Mouse (Mus musculus): ENCODE measurements at regions not wholly inside any gene's neighbourhood (a gene's known extent, or its start where the extent isn't known, plus 50 kb on each side); places are given as distances from the start of the nearest gene placed in this dataset.
A peak's percentile ranks its signal among the peaks of the same experiment; 100 is the strongest.

DNA sequence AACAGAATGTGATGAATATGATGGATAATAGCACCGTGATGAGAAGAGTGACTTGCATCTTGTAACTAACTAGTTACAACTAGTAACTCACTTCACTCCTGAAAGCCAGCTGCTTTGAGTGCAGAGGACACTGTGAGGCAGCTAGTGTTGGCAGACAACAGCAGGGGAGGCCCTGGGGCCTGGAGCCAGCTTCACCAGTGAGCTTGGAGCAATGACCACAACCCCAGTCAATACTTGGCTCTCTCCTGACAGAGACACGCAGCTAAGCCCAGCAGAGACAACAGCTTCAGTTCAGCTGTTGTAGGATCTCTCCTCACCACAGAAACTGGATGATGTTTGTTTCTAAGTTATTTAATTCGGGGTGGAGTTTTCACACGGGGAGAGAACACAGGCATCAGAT is 209.6 kb upstream of the N4bp1 start:
- 77% methylated on average over 4 of the region's 4 CpGs for WGBS
- no peaks in the 10 kb centered on the region for H3K27me3 ChIP-seq (ENCODE audit: insufficient read depth, low read length)
- H3K4me2 ChIP-seq (ENCODE audit: low read depth) = no peak overlapping the region
- TF ChIP-seq CTCF (IDR thresholded peaks at IDR 0.05; ENCODE audit: low read depth) = no peak
- no peak overlapping the region for H3K4me3 ChIP-seq (ENCODE audit: low read depth, low read length)
- no peaks in the 10 kb centered on the region for H3K4me1 ChIP-seq (ENCODE audit: insufficient read depth)
- no peaks in the 10 kb centered on the region for H3K9me3 ChIP-seq (ENCODE audit: low read length)
- H3K36me3 ChIP-seq (ENCODE audit: insufficient read depth) = no peaks in the 10 kb centered on the region
- no peak overlapping the region for H3K9ac ChIP-seq
- no peak overlapping the region for H3K27ac ChIP-seq (ENCODE audit: low read depth, low read length)
- DNase-seq (no peak), ATAC-seq (no peak)

- 76% methylated on average over 10 of the region's 10 CpGs for WGBS
- H3K9ac ChIP-seq = no peak overlapping the region
- H3K9me3 ChIP-seq (ENCODE audit: low read length) = no peaks in the 10 kb centered on the region
- H3K4me1 ChIP-seq (ENCODE audit: insufficient read depth) = no peaks in the 10 kb centered on the region
- ATAC-seq (no peak), DNase-seq (no peak)
- no peaks in the 10 kb centered on the region for H3K36me3 ChIP-seq (ENCODE audit: insufficient read depth)
- no peaks in the 10 kb centered on the region for H3K27me3 ChIP-seq (ENCODE audit: insufficient read depth, low read length)
- H3K4me3 ChIP-seq (ENCODE audit: low read depth, low read length) = no peak overlapping the region
- no peak overlapping the region for H3K4me2 ChIP-seq (ENCODE audit: low read depth)
- H3K27ac ChIP-seq (ENCODE audit: low read depth, low read length) = no peak overlapping the region
- no peak for TF ChIP-seq CTCF (IDR thresholded peaks at IDR 0.05; ENCODE audit: low read depth)
These were observed 208.7 kb upstream of the N4bp1 start for GRCm38 (mm10) chr8:87093716-87094115.

GRCm38 (mm10) chr8:87093081-87093480 is 208.0 kb upstream of the N4bp1 start:
- H3K27me3 ChIP-seq (ENCODE audit: insufficient read depth, low read length) = no peaks in the 10 kb centered on the region
- peak overlapping the region; percentile 7; the same call in 1 of the 2 replicates for H3K9ac ChIP-seq
- H3K36me3 ChIP-seq (ENCODE audit: insufficient read depth) = no peaks in the 10 kb centered on the region
- no peak overlapping the region for H3K4me3 ChIP-seq (ENCODE audit: low read depth, low read length)
- ATAC-seq (peak; percentile 50), DNase-seq (peak; percentile 51)
- H3K4me1 ChIP-seq (ENCODE audit: insufficient read depth) = no peaks in the 10 kb centered on the region
- no peak overlapping the region for H3K4me2 ChIP-seq (ENCODE audit: low read depth)
- no peak overlapping the region for H3K27ac ChIP-seq (ENCODE audit: low read depth, low read length)
- WGBS = 54% methylated on average over 5 of the region's 5 CpGs
- TF ChIP-seq CTCF (IDR thresholded peaks at IDR 0.05; ENCODE audit: low read depth) = no peak
- H3K9me3 ChIP-seq (ENCODE audit: low read length) = no peaks in the 10 kb centered on the region

- Histone ChIP-seq H3K4me1 (ENCODE audit: insufficient read depth) (no peaks in the 10 kb centered on the region), H3K27ac (ENCODE audit: low read depth, low read length) (no peak overlapping the region), H3K9ac (no peak overlapping the region), H3K9me3 (ENCODE audit: low read length) (no peaks in the 10 kb centered on the region), H3K27me3 (ENCODE audit: insufficient read depth, low read length) (no peaks in the 10 kb centered on the region), H3K4me3 (ENCODE audit: low read depth, low read length) (no peak overlapping the region), H3K4me2 (ENCODE audit: low read depth) (no peak overlapping the region), H3K36me3 (ENCODE audit: insufficient read depth) (no peaks in the 10 kb centered on the region)
- 41% methylated on average over 9 of the region's 9 CpGs for WGBS
- DNase-seq (no peak), ATAC-seq (no peak)
- TF ChIP-seq CTCF (IDR thresholded peaks at IDR 0.05; ENCODE audit: low read depth) = no peak
These were observed 202.5 kb upstream of the N4bp1 start for GRCm38 (mm10) chr8:87087451-87088095.

GRCm38 (mm10) chr8:87078260-87078659 is 193.2 kb upstream of the N4bp1 start:
- H3K9ac ChIP-seq = no peak overlapping the region
- no peaks in the 10 kb centered on the region for H3K4me1 ChIP-seq (ENCODE audit: insufficient read depth)
- no peak overlapping the region for H3K27ac ChIP-seq (ENCODE audit: low read depth, low read length)
- TF ChIP-seq CTCF (IDR thresholded peaks at IDR 0.05; ENCODE audit: low read depth) = no peak
- H3K36me3 ChIP-seq (ENCODE audit: insufficient read depth) = no peaks in the 10 kb centered on the region
- H3K27me3 ChIP-seq (ENCODE audit: insufficient read depth, low read length) = no peaks in the 10 kb centered on the region
- peak; percentile 50 for DNase-seq
- no peak overlapping the region for H3K4me3 ChIP-seq (ENCODE audit: low read depth, low read length)
- 20% methylated on average over 6 of the region's 6 CpGs for WGBS
- H3K9me3 ChIP-seq (ENCODE audit: low read length) = no peaks in the 10 kb centered on the region
- H3K4me2 ChIP-seq (ENCODE audit: low read depth) = no peak overlapping the region
- ATAC-seq = peak; percentile 53

DNA sequence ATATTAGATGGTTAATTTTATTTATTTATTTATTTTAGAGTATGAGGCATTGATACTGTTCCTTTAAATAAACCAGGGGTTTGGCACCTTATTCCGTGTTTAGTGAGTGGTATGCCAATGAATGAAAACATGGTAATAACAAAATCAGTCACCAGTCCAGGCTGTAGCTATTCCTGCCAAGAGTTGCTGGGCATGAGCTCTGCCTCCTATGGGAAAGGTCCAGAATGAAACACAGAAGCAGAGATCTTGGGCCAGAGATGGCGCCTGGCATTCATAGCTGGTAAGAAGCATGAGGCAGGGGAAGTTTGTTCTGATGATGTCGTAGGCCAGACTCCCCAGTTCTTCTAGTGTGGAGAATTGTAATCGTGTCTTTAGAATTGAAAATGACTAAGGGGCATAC is 190.9 kb upstream of the N4bp1 start:
- H3K36me3 ChIP-seq (ENCODE audit: insufficient read depth) = no peaks in the 10 kb centered on the region
- 0 out of 2 replicates have a peak, but pooled peaks have one; percentile 8 for TF ChIP-seq CTCF (IDR thresholded peaks at IDR 0.05; ENCODE audit: low read depth)
- DNase-seq (no peak), ATAC-seq (no peak)
- no peaks in the 10 kb centered on the region for H3K27me3 ChIP-seq (ENCODE audit: insufficient read depth, low read length)
- H3K4me1 ChIP-seq (ENCODE audit: insufficient read depth) = no peaks in the 10 kb centered on the region
- H3K27ac ChIP-seq (ENCODE audit: low read depth, low read length) = no peak overlapping the region
- H3K9ac ChIP-seq = no peak overlapping the region
- H3K9me3 ChIP-seq (ENCODE audit: low read length) = no peaks in the 10 kb centered on the region
- H3K4me2 ChIP-seq (ENCODE audit: low read depth) = no peak overlapping the region
- WGBS = 69% methylated on average over 4 of the region's 4 CpGs
- no peak overlapping the region for H3K4me3 ChIP-seq (ENCODE audit: low read depth, low read length)

DNA sequence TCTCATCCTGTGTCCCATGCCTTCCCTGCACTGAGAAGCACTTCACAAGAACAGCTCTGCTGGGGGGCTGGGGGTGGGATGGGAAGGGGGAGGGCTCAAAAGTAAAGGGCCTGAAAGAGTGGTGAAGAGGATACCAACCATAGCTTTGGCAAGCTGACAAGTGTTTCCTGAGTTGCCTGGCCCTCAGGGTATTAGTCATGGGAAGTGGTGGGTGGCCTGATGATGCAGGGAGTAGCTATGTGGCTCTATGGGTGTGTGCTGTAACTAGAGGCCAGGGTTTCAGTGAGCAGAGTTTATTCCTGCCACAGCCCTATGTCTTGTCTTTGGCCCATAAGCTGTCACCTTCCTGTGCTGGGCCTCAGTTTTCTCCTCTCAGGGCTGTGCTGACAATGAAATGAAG is 186.2 kb upstream of the N4bp1 start:
- ATAC-seq (no peak), DNase-seq (no peak)
- H3K27ac ChIP-seq (ENCODE audit: low read depth, low read length) = no peak overlapping the region
- H3K4me1 ChIP-seq (ENCODE audit: insufficient read depth) = no peaks in the 10 kb centered on the region
- H3K27me3 ChIP-seq (ENCODE audit: insufficient read depth, low read length) = no peaks in the 10 kb centered on the region
- H3K4me3 ChIP-seq (ENCODE audit: low read depth, low read length) = no peak overlapping the region
- no peak overlapping the region for H3K4me2 ChIP-seq (ENCODE audit: low read depth)
- no peaks in the 10 kb centered on the region for H3K36me3 ChIP-seq (ENCODE audit: insufficient read depth)
- H3K9me3 ChIP-seq (ENCODE audit: low read length) = no peaks in the 10 kb centered on the region
- H3K9ac ChIP-seq = no peak overlapping the region
- no peak for TF ChIP-seq CTCF (IDR thresholded peaks at IDR 0.05; ENCODE audit: low read depth)
